Mouse (Mus musculus) lung, postnatal 0 days (tissue): ENCODE data around the gene Prss50. TPM values are rescaled to one million over a fixed set of nuclear protein-coding genes. Genes with fewer than 3 reads are reported as not detected.
A peak's percentile ranks its signal among the peaks of the same experiment; 100 is the strongest.

Source experiments
- ATAC-seq: fragments of 200-750 bp; cut with Nextera tagmentation; 2 replicates; pipeline ENCODE4 v1.8.0; 2017; ENCODE audit warnings: moderate library complexity
- DNase-seq: peaks from one replicate; pipeline ENCODE4 v3.0.0-alpha.2; 2016; ENCODE audit warnings: low spot score
- H3K27ac ChIP-seq: fragments of 300-500 bp; sonication (generic); 2 replicates; pipeline ENCODE4 v1.5.1; 2014; ENCODE audit warnings: antibody characterized with exemption, mild to moderate bottlenecking, low read length, mixed read lengths
- H3K27me3 ChIP-seq: fragments of 300-500 bp; sonication (generic); replicated peaks from 2 replicates; pipeline ENCODE4 v1.6.1; 2014; ENCODE audit warnings: low read length, mixed read lengths; ENCODE audit not compliant: insufficient read depth
- H3K36me3 ChIP-seq: fragments of 300-500 bp; sonication (generic); 2 replicates; pipeline ENCODE4 v1.6.1; 2014; ENCODE audit warnings: low read length, mixed read lengths; ENCODE audit not compliant: insufficient read depth
- H3K4me1 ChIP-seq: fragments of 300-500 bp; sonication (generic); 2 replicates; pipeline ENCODE4 v1.6.1; 2014; ENCODE audit warnings: antibody characterized with exemption, low read depth, low read length, mixed read lengths; ENCODE audit not compliant: insufficient read depth
- H3K4me2 ChIP-seq: fragments of 300-500 bp; sonication (generic); replicated peaks from 2 replicates; pipeline ENCODE4 v1.6.1; 2014; ENCODE audit warnings: low read depth, mild to moderate bottlenecking, low read length, moderate library complexity, mixed read lengths
- H3K4me3 ChIP-seq: fragments of 300-500 bp; sonication (generic); 2 replicates; pipeline ENCODE4 v1.5.1; 2014; ENCODE audit warnings: low read depth, low read length
- H3K9ac ChIP-seq: fragments of 300-500 bp; sonication (generic); replicated peaks from 2 replicates; pipeline ENCODE4 v1.6.1; 2014; ENCODE audit warnings: low read depth, mild to moderate bottlenecking
- H3K9me3 ChIP-seq: fragments of 300-500 bp; sonication (generic); 2 replicates; pipeline ENCODE4 v1.6.1; 2016; ENCODE audit warnings: low read length, mixed read lengths
- CTCF ChIP-seq: IDR thresholded peaks from 2 replicates; pipeline ENCODE4 v1.5.1; 2016; ENCODE audit warnings: antibody characterized with exemption, mild to moderate bottlenecking
- EP300 ChIP-seq: IDR thresholded peaks from 2 replicates; pipeline ENCODE4 v1.6.1; 2016; ENCODE audit warnings: antibody characterized with exemption, mild to moderate bottlenecking, control low read depth
- WGBS: fragments of 180-500 bp; shearing (Covaris S2); extraction: QIAGEN DNeasy Blood & Tissue Kit; methylation state at CpG from one replicate; pipeline ENCODE4 v1.1.7; 2014; 5-methylcytosine and 5-hydroxymethylcytosine counted together
- polyA plus RNA-seq: library from polyadenylated mRNA; unstranded; fragments of >200 nt; fragmentation: Nextera tagmentation; extraction: Ambion mirVana; gene quantifications from 2 replicates; pipeline ENCODE4 v1.2.1, GENCODE M21; 2015

Gene Prss50
- polyA plus RNA-seq, 1 experiment from 2014 or later = 0.20 TPM

GRCm38 (mm10) chr9:110858967-110859596 lies 1.3 kb downstream of the Prss50 start:
- ATAC-seq (no peak), DNase-seq (no peak)
- Histone ChIP-seq H3K9me3 (no peaks in the 10 kb centered on the region), H3K27ac (no peak overlapping the region), H3K4me2 (no peak overlapping the region), H3K4me3 (no peak overlapping the region), H3K4me1 (no peaks in the 10 kb centered on the region), H3K36me3 (no peaks in the 10 kb centered on the region), H3K9ac (no peak overlapping the region), H3K27me3 (no peaks in the 10 kb centered on the region; the same call in 1 of the 2 replicates)
- WGBS = 84% methylated on average over 5 of the region's 5 CpGs
- TF ChIP-seq EP300 = no peak
- TF ChIP-seq CTCF = no peak

GRCm38 (mm10) chr9:110871030-110871429 lies 13.3 kb downstream of the Prss50 start:
- ATAC-seq (peak; percentile 39), DNase-seq (peak; percentile 66)
- no peaks in the 10 kb centered on the region for H3K36me3 ChIP-seq
- H3K4me2 ChIP-seq = no peak overlapping the region
- WGBS = 19% methylated on average over 7 of the region's 7 CpGs
- no peak overlapping the region for H3K9ac ChIP-seq
- no peak overlapping the region for H3K4me3 ChIP-seq
- no peaks in the 10 kb centered on the region for H3K9me3 ChIP-seq
- H3K4me1 ChIP-seq = no peaks in the 10 kb centered on the region
- TF ChIP-seq CTCF (peak; percentile 89), EP300 (no peak)
- H3K27me3 ChIP-seq = no peaks in the 10 kb centered on the region
- no peak overlapping the region for H3K27ac ChIP-seq

GRCm38 (mm10) chr9:110873681-110874659 lies 16.2 kb downstream of the Prss50 start:
- no peak for TF ChIP-seq EP300
- TF ChIP-seq CTCF = peak; percentile 33
- peak; percentile 52 for ATAC-seq
- no peaks in the 10 kb centered on the region for H3K9me3 ChIP-seq

GRCm38 (mm10) chr9:110874660-110875191 lies 17.0 kb downstream of the Prss50 start:
- Histone ChIP-seq H3K4me2 (no peak overlapping the region), H3K4me3 (no peak overlapping the region), H3K27ac (no peak overlapping the region), H3K9ac (no peak overlapping the region), H3K36me3 (no peaks in the 10 kb centered on the region), H3K9me3 (no peaks in the 10 kb centered on the region), H3K4me1 (peaks cover 11% of the 10 kb centered on the region; the same call in 1 of the 2 replicates), H3K27me3 (no peaks in the 10 kb centered on the region)
- no peak for ATAC-seq
- TF ChIP-seq EP300 = no peak
- TF ChIP-seq CTCF = no peak
- WGBS = 24% methylated on average over 3 of the region's 3 CpGs
- no peak for DNase-seq

More at GRCm38 (mm10) chr9:110873681-110874659, 16.2 kb downstream of the Prss50 start:
- Histone ChIP-seq H3K36me3 (no peaks in the 10 kb centered on the region), H3K27ac (no peak overlapping the region), H3K4me2 (peak overlapping the region; percentile 27; the same call in 1 of the 2 replicates), H3K4me3 (no peak overlapping the region), H3K9ac (no peak overlapping the region), H3K4me1 (peaks cover 7% of the 10 kb centered on the region; the same call in 1 of the 2 replicates), H3K27me3 (no peaks in the 10 kb centered on the region)
- DNase-seq = peak; percentile 64
- 9% methylated on average over 40 of the region's 40 CpGs for WGBS

GRCm38 (mm10) chr9:110875288-110875695 lies 17.5 kb downstream of the Prss50 start:
- WGBS = 49% methylated on average over 4 of the region's 6 CpGs
- Histone ChIP-seq H3K27ac (no peak overlapping the region), H3K36me3 (no peaks in the 10 kb centered on the region), H3K27me3 (no peaks in the 10 kb centered on the region), H3K4me2 (no peak overlapping the region), H3K4me3 (no peak overlapping the region), H3K4me1 (peaks cover 11% of the 10 kb centered on the region; the same call in 1 of the 2 replicates), H3K9me3 (no peaks in the 10 kb centered on the region), H3K9ac (no peak overlapping the region)
- ATAC-seq (no peak), DNase-seq (no peak)
- TF ChIP-seq CTCF (no peak), EP300 (no peak)

GRCm38 (mm10) chr9:110877353-110877752 lies 19.6 kb downstream of the Prss50 start:
- 89% methylated on average over 1 of the region's 1 CpGs for WGBS
- no peak for DNase-seq
- Histone ChIP-seq H3K4me2 (no peak overlapping the region), H3K4me3 (no peak overlapping the region), H3K9me3 (no peaks in the 10 kb centered on the region), H3K27ac (no peak overlapping the region; the same call in 1 of the 2 replicates), H3K9ac (no peak overlapping the region), H3K27me3 (no peaks in the 10 kb centered on the region), H3K36me3 (no peaks in the 10 kb centered on the region), H3K4me1 (peaks cover 11% of the 10 kb centered on the region; the same call in 1 of the 2 replicates)
- TF ChIP-seq CTCF (no peak), EP300 (no peak)
- no peak for ATAC-seq
